Mouse (Mus musculus) adrenal gland, postnatal 14 days (tissue): Measurements from ENCODE around the gene Yipf1. TPM values are rescaled to one million over a fixed set of nuclear protein-coding genes. Genes with fewer than 3 reads are reported as not detected.

Source experiments
- DNase-seq: peaks from one replicate; pipeline ENCODE4 v3.0.0; 2021; ENCODE audit warnings: mixed read lengths
- long read RNA-seq, 2 experiments: library from polyadenylated mRNA; stranded (forward); transcript quantifications; one replicate each; pipeline ENCODE4 v2.0.0; 2021
- total RNA-seq: library from RNA; stranded (reverse); gene quantifications from 2 replicates; pipeline ENCODE4 v1.2.3, GENCODE M21; 2021

Yipf1 gene
- total RNA-seq = 51.8 and 68.3 TPM in 2 replicates
- long read RNA-seq, experiment 1, transcript Yipf1-201 (10 exons, 1,321 nt) = major isoform, 94 of 180 reads
- long read RNA-seq, experiment 1, partial matches to known transcripts = 4 of 180 reads
- long read RNA-seq, experiment 1, other reads (novel, unspliced or antisense) = 82 of 180 reads
- long read RNA-seq, experiment 2, transcript Yipf1-201 (10 exons, 1,321 nt) = major isoform, 55 of 118 reads
- long read RNA-seq, experiment 2, partial matches to known transcripts = 6 of 118 reads
- long read RNA-seq, experiment 2, other reads (novel, unspliced or antisense) = 57 of 118 reads

- peak; percentile 96 for DNase-seq
Observed at GRCm38 (mm10) chr4:107313690-107314478, at the start of gene Yipf1. TSS of gene Yipf1 (plus strand) at chr4:107314363.

GRCm38 (mm10) chr4:107273683-107274082, 40.5 kb upstream of the Yipf1 start:
- DNase-seq = no peak

- no peak for DNase-seq
Observed at GRCm38 (mm10) chr4:107274511-107274910, 39.7 kb upstream of the Yipf1 start.

GRCm38 (mm10) chr4:107278188-107278707, 35.9 kb upstream of the Yipf1 start:
- DNase-seq = no peak

- DNase-seq = no peak
Observed at GRCm38 (mm10) chr4:107280843-107281475, 33.2 kb upstream of the Yipf1 start.

- DNase-seq = no peak
Observed at GRCm38 (mm10) chr4:107285446-107286200, 28.5 kb upstream of the Yipf1 start.

- no peak for DNase-seq
Observed at GRCm38 (mm10) chr4:107286386-107286785, 27.8 kb upstream of the Yipf1 start.

GRCm38 (mm10) chr4:107287517-107287916, 26.6 kb upstream of the Yipf1 start:
- no peak for DNase-seq

GRCm38 (mm10) chr4:107291611-107292272, 22.4 kb upstream of the Yipf1 start:
- DNase-seq = no peak

- DNase-seq = no peak
Observed at GRCm38 (mm10) chr4:107292273-107292662, 21.9 kb upstream of the Yipf1 start.

- no peak for DNase-seq
Observed at GRCm38 (mm10) chr4:107298071-107298606, 16.0 kb upstream of the Yipf1 start.

GRCm38 (mm10) chr4:107299779-107300340, 14.3 kb upstream of the Yipf1 start:
- DNase-seq = peak; percentile 35

- no peak for DNase-seq
Observed at GRCm38 (mm10) chr4:107300371-107300770, 13.8 kb upstream of the Yipf1 start.

GRCm38 (mm10) chr4:107300902-107301555, 13.1 kb upstream of the Yipf1 start:
- DNase-seq = no peak

- DNase-seq = no peak
Observed at GRCm38 (mm10) chr4:107302221-107302620, 11.9 kb upstream of the Yipf1 start.

- DNase-seq = no peak
Observed at GRCm38 (mm10) chr4:107302832-107303231, 11.3 kb upstream of the Yipf1 start.

- DNase-seq = no peak
Observed at GRCm38 (mm10) chr4:107303531-107303930, 10.6 kb upstream of the Yipf1 start.

GRCm38 (mm10) chr4:107306966-107307365, 7.2 kb upstream of the Yipf1 start, which contains the start of gene Dio1:
TSS of gene Dio1 (minus strand) at chr4:107307169.
- no peak for DNase-seq

GRCm38 (mm10) chr4:107314479-107314805, 279 bp downstream of the Yipf1 start:
- DNase-seq = no peak

- DNase-seq = no peak
Observed at GRCm38 (mm10) chr4:107318646-107319045, 4.5 kb downstream of the Yipf1 start.
